Mouse (Mus musculus) R1 (cell line): ENCODE results near the gene Polr1a.

ENCODE experiments used
- DNase-seq: peaks from one replicate; pipeline ENCODE4 v3.0.0-alpha.2; 2018; ENCODE audit warnings: low read depth, low spot score

Polr1a gene

GRCm38 (mm10) chr6:71908481-71909381, at the start of gene Polr1a, which contains the start of gene Ptcd3:
Gene Polr1a, plus strand, starts transcription at chr6:71909053.
Gene Ptcd3, minus strand, starts transcription at chr6:71908750.
- DNase-seq: peak; percentile 96

GRCm38 (mm10) chr6:71867751-71868150, 41.1 kb upstream of the Polr1a start:
- no peak for DNase-seq

- peak; percentile 38 for DNase-seq
Observed at GRCm38 (mm10) chr6:71868809-71869208, 40.0 kb upstream of the Polr1a start.

GRCm38 (mm10) chr6:71871396-71871795, 37.5 kb upstream of the Polr1a start:
- DNase-seq: no peak

GRCm38 (mm10) chr6:71877965-71878760, 30.7 kb upstream of the Polr1a start:
- peak; percentile 67 for DNase-seq

GRCm38 (mm10) chr6:71893263-71893662, 15.6 kb upstream of the Polr1a start:
- DNase-seq: no peak

GRCm38 (mm10) chr6:71907702-71908235, 1.1 kb upstream of the Polr1a start:
- peak; percentile 32 for DNase-seq

- no peak for DNase-seq
Observed at GRCm38 (mm10) chr6:71909384-71909783, 531 bp downstream of the Polr1a start.

GRCm38 (mm10) chr6:71909840-71910239, 987 bp downstream of the Polr1a start:
- peak; percentile 47 for DNase-seq

- DNase-seq: peak; percentile 41
Observed at GRCm38 (mm10) chr6:71911686-71912450, 3.0 kb downstream of the Polr1a start.

GRCm38 (mm10) chr6:71920752-71921151, 11.9 kb downstream of the Polr1a start:
- DNase-seq: no peak

GRCm38 (mm10) chr6:71925233-71925632, 16.4 kb downstream of the Polr1a start:
- DNase-seq: peak; percentile 89

GRCm38 (mm10) chr6:71927911-71928310, 19.1 kb downstream of the Polr1a start:
- peak; percentile 51 for DNase-seq

GRCm38 (mm10) chr6:71930053-71930452, 21.2 kb downstream of the Polr1a start:
- no peak for DNase-seq

GRCm38 (mm10) chr6:71930830-71931437, 22.1 kb downstream of the Polr1a start:
- DNase-seq: no peak

- no peak for DNase-seq
Observed at GRCm38 (mm10) chr6:71932347-71932746, 23.5 kb downstream of the Polr1a start.

GRCm38 (mm10) chr6:71934081-71934556, 25.3 kb downstream of the Polr1a start:
- no peak for DNase-seq

- DNase-seq: no peak
Observed at GRCm38 (mm10) chr6:71935737-71936136, 26.9 kb downstream of the Polr1a start.

GRCm38 (mm10) chr6:71940912-71941311, 32.1 kb downstream of the Polr1a start:
- DNase-seq: no peak

GRCm38 (mm10) chr6:71945101-71945500, 36.2 kb downstream of the Polr1a start:
- no peak for DNase-seq

GRCm38 (mm10) chr6:71946121-71946520, 37.3 kb downstream of the Polr1a start:
- DNase-seq: peak; percentile 47
